Mouse (Mus musculus): ENCODE data around the gene Usp32. TPM values are rescaled to one million over a fixed set of nuclear protein-coding genes. Genes with fewer than 3 reads are reported as not detected.

The Usp32 gene
- polyA plus RNA-seq, 1 experiment from 2014 or later: 10.9 TPM

DNA sequence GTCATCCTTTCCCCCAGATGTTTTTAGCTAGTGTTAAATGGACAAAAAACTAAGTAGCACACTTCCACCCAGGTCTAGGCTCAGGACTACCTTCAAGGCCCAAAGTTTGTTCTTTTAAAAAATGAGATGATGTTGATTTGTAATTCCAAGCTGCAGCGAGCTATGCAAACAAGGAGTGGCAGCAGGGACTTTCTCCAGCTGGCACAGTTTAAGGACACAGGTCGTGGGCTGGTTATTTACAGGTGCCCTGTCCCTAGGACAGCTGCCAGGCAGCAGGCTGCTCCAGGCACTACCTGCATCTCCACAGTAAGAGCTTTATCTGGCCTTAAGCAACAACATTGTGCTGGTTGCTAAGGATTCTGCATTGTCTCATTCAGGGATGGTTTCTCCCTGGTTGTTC is 159.3 kb downstream of the Usp32 start:
- DNase-seq (ENCODE audit: low spot score): no peak
- Histone ChIP-seq H3K4me3 (ENCODE audit: low read depth, low read length) (no peak overlapping the region), H3K9me3 (ENCODE audit: control insufficient read depth, low read length) (no peaks in the 10 kb centered on the region), H3K4me1 (replicated peaks; ENCODE audit: control insufficient read depth, insufficient read depth, low read length) (no peaks in the 10 kb centered on the region), H3K27me3 (replicated peaks; ENCODE audit: control insufficient read depth, insufficient read depth, low read length) (no peaks in the 10 kb centered on the region), H3K9ac (ENCODE audit: low read depth, low read length) (no peak overlapping the region), H3K27ac (ENCODE audit: low read depth, low read length) (no peak overlapping the region), H3K4me2 (no peak overlapping the region), H3K36me3 (ENCODE audit: control insufficient read depth, insufficient read depth, low read length) (peaks cover 3% of the 10 kb centered on the region; the same call in 1 of the 2 replicates)
- ATAC-seq (replicated peaks; ENCODE audit: low FRiP score): no peak
- WGBS: 73% methylated on average over 2 of the region's 2 CpGs

DNA sequence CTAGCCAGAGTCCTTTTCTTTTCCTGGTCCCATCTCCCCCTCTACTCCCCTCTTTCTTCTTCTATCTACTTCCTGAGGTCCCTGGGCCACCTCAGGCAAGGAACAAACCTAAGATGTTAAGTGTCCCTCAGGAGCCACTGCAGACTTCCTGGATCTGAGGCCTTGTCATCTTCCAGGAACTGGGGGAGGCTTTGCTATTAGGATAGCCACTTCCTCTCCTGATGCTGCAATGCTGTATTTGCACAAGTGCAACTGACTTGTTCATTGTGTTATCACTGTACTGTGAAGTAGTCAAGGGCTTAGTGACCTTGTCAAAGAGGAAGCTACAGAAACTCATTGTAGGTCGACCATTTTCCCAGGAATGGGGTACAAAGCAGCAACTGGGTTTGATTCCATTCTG is 160.6 kb downstream of the Usp32 start:
- H3K36me3 ChIP-seq (ENCODE audit: control insufficient read depth, insufficient read depth, low read length): no peaks in the 10 kb centered on the region
- no peak overlapping the region for H3K9ac ChIP-seq (ENCODE audit: low read depth, low read length)
- H3K27me3 ChIP-seq (replicated peaks; ENCODE audit: control insufficient read depth, insufficient read depth, low read length): no peaks in the 10 kb centered on the region
- H3K9me3 ChIP-seq (ENCODE audit: control insufficient read depth, low read length): no peaks in the 10 kb centered on the region
- ATAC-seq (replicated peaks; ENCODE audit: low FRiP score) (no peak), DNase-seq (ENCODE audit: low spot score) (no peak)
- WGBS: 22% methylated on average over 1 of the region's 1 CpGs
- no peak overlapping the region for H3K4me3 ChIP-seq (ENCODE audit: low read depth, low read length)
- no peaks in the 10 kb centered on the region for H3K4me1 ChIP-seq (replicated peaks; ENCODE audit: control insufficient read depth, insufficient read depth, low read length)
- H3K27ac ChIP-seq (ENCODE audit: low read depth, low read length): no peak overlapping the region
- H3K4me2 ChIP-seq: no peak overlapping the region

DNA sequence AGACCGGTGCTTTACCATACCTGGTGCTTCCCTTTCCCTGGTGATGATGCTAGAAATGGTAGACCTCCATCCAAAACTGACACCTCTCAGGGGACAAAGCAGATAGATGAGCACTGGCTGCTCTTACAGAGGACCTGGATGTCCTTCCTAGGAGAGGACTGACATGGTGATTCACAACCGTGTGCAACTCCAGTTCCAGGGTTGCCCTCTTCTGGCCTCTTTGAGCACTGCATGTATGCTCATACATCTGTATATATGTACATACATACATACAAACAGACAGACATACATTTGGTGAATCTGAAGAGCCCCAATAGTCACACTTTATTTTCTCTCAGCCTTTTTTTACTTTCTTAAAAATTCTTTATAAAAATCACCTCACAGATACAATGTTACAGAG is 161.8 kb downstream of the Usp32 start:
- no peak overlapping the region for H3K27ac ChIP-seq (ENCODE audit: low read depth, low read length)
- DNase-seq (ENCODE audit: low spot score) (no peak), ATAC-seq (replicated peaks; ENCODE audit: low FRiP score) (no peak)
- H3K27me3 ChIP-seq (replicated peaks; ENCODE audit: control insufficient read depth, insufficient read depth, low read length): no peaks in the 10 kb centered on the region
- H3K4me2 ChIP-seq: no peak overlapping the region
- no peaks in the 10 kb centered on the region for H3K9me3 ChIP-seq (ENCODE audit: control insufficient read depth, low read length)
- no peaks in the 10 kb centered on the region for H3K36me3 ChIP-seq (ENCODE audit: control insufficient read depth, insufficient read depth, low read length)
- H3K9ac ChIP-seq (ENCODE audit: low read depth, low read length): no peak overlapping the region
- H3K4me3 ChIP-seq (ENCODE audit: low read depth, low read length): no peak overlapping the region
- H3K4me1 ChIP-seq (replicated peaks; ENCODE audit: control insufficient read depth, insufficient read depth, low read length): no peaks in the 10 kb centered on the region
- 52% methylated on average over 2 of the region's 2 CpGs for WGBS

DNA sequence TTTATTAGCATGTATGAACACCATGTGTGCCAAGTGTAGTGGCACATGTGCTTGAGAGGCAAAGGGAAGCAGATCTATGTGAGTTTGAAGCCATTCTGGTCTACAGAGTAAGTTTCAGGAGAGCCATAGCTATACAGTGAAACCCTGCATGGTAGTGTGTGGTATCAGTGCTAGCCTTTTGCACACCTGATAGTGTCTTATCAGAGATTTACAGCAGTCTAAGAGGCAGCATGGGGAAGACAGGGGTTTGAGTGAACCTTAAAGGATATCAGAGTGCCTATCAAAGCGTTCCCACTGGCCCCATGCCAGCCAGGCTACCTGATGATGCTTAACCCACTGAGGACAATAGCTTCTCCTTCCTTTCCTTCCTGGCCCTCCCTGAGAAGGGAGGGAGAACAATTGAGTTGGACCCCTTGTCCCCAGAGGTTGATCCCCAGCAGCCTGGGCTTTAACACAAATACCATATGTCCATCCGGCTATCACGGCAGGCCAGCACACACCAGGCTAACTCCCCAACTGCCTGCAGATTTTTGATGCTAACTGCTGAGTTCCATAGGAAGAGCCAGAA is 162.5 kb downstream of the Usp32 start:
- H3K4me2 ChIP-seq: no peak overlapping the region
- 80% methylated on average over 3 of the region's 3 CpGs for WGBS
- H3K4me1 ChIP-seq (replicated peaks; ENCODE audit: control insufficient read depth, insufficient read depth, low read length): no peaks in the 10 kb centered on the region
- H3K36me3 ChIP-seq (ENCODE audit: control insufficient read depth, insufficient read depth, low read length): no peaks in the 10 kb centered on the region
- H3K27ac ChIP-seq (ENCODE audit: low read depth, low read length): no peak overlapping the region
- H3K9ac ChIP-seq (ENCODE audit: low read depth, low read length): no peak overlapping the region
- no peaks in the 10 kb centered on the region for H3K9me3 ChIP-seq (ENCODE audit: control insufficient read depth, low read length)
- H3K4me3 ChIP-seq (ENCODE audit: low read depth, low read length): no peak overlapping the region
- no peaks in the 10 kb centered on the region for H3K27me3 ChIP-seq (replicated peaks; ENCODE audit: control insufficient read depth, insufficient read depth, low read length)
- DNase-seq (ENCODE audit: low spot score): no peak
- ATAC-seq (replicated peaks; ENCODE audit: low FRiP score): no peak

DNA sequence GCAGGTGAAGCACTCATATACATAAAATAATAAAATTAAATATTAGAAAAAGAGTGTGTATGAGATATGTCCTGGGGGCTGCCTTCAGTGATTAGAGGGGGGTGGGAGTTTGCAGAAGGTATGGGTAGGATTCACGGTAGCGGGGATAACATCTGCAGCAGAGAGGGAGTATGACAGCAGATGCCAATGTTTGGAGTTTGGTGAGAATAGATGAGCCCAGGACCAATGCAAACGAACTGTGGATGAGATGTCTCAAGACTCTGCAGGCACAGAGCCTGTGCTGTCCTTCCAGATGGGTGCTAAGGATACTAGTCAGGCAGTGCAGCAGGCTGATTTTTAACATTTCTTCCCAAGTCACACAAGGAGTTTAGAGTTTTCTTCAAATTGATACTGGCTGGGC is 163.3 kb downstream of the Usp32 start:
- Histone ChIP-seq H3K36me3 (ENCODE audit: control insufficient read depth, insufficient read depth, low read length) (no peaks in the 10 kb centered on the region), H3K4me2 (no peak overlapping the region), H3K4me1 (replicated peaks; ENCODE audit: control insufficient read depth, insufficient read depth, low read length) (no peaks in the 10 kb centered on the region), H3K27ac (ENCODE audit: low read depth, low read length) (no peak overlapping the region), H3K4me3 (ENCODE audit: low read depth, low read length) (no peak overlapping the region), H3K9ac (ENCODE audit: low read depth, low read length) (no peak overlapping the region), H3K27me3 (replicated peaks; ENCODE audit: control insufficient read depth, insufficient read depth, low read length) (no peaks in the 10 kb centered on the region), H3K9me3 (ENCODE audit: control insufficient read depth, low read length) (no peaks in the 10 kb centered on the region)
- DNase-seq (ENCODE audit: low spot score) (no peak), ATAC-seq (replicated peaks; ENCODE audit: low FRiP score) (no peak)
- WGBS: 81% methylated on average over 3 of the region's 3 CpGs

DNA sequence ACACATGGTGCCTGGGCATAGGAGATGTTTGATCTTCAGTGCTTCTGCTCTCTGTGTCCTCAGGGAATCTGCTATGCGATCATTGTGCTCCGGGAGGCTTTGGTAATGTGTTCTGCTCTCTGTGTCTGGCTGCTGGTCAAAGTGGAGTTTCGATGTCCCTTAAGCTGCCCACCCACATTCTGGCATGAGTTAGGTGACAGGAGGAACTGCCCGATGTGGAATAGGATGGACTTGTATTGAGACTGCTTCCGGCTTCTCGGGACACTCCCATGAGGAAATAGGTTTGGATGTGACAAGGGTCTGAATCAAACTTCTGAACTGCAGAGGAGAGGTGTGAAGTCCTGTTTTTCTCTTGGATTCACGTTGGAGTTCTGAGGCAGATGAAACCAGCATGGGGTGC is 165.4 kb downstream of the Usp32 start:
- H3K4me3 ChIP-seq (ENCODE audit: low read depth, low read length): no peak overlapping the region
- no peak overlapping the region for H3K9ac ChIP-seq (ENCODE audit: low read depth, low read length)
- H3K36me3 ChIP-seq (ENCODE audit: control insufficient read depth, insufficient read depth, low read length): no peaks in the 10 kb centered on the region
- no peak overlapping the region for H3K4me2 ChIP-seq
- H3K27me3 ChIP-seq (replicated peaks; ENCODE audit: control insufficient read depth, insufficient read depth, low read length): no peaks in the 10 kb centered on the region
- WGBS: 60% methylated on average over 7 of the region's 7 CpGs
- H3K27ac ChIP-seq (ENCODE audit: low read depth, low read length): no peak overlapping the region
- H3K4me1 ChIP-seq (replicated peaks; ENCODE audit: control insufficient read depth, insufficient read depth, low read length): no peaks in the 10 kb centered on the region
- DNase-seq (ENCODE audit: low spot score) (no peak), ATAC-seq (replicated peaks; ENCODE audit: low FRiP score) (no peak)
- no peaks in the 10 kb centered on the region for H3K9me3 ChIP-seq (ENCODE audit: control insufficient read depth, low read length)

DNA sequence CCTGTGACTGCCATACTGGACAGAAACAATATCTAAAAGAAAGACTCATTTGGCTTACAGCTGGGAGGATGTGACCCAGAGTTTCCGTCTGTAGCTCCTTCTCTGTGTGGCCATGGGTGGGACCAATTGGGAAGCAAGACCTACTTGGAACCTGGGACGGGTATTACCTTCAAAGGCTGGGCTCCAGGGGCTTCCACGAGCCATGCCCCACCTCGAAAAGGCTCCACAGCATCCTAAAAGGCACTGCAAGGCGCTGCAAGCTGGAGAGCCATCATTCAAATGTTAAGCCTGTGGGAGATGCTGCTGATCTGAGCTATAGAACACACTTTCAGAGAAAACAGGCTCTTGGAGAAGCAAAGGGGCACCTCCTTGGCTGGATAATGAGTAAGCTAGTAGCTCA is 166.3 kb downstream of the Usp32 start:
- Histone ChIP-seq H3K9ac (ENCODE audit: low read depth, low read length) (0 out of 2 replicates have a peak overlapping the region, but pooled peaks have one; percentile 7), H3K9me3 (ENCODE audit: control insufficient read depth, low read length) (no peaks in the 10 kb centered on the region), H3K27ac (ENCODE audit: low read depth, low read length) (no peak overlapping the region), H3K27me3 (replicated peaks; ENCODE audit: control insufficient read depth, insufficient read depth, low read length) (no peaks in the 10 kb centered on the region), H3K36me3 (ENCODE audit: control insufficient read depth, insufficient read depth, low read length) (no peaks in the 10 kb centered on the region), H3K4me3 (ENCODE audit: low read depth, low read length) (no peak overlapping the region), H3K4me1 (replicated peaks; ENCODE audit: control insufficient read depth, insufficient read depth, low read length) (no peaks in the 10 kb centered on the region), H3K4me2 (no peak overlapping the region)
- ATAC-seq (replicated peaks; ENCODE audit: low FRiP score): no peak
- 57% methylated on average over 5 of the region's 5 CpGs for WGBS
- DNase-seq (ENCODE audit: low spot score): no peak

DNA sequence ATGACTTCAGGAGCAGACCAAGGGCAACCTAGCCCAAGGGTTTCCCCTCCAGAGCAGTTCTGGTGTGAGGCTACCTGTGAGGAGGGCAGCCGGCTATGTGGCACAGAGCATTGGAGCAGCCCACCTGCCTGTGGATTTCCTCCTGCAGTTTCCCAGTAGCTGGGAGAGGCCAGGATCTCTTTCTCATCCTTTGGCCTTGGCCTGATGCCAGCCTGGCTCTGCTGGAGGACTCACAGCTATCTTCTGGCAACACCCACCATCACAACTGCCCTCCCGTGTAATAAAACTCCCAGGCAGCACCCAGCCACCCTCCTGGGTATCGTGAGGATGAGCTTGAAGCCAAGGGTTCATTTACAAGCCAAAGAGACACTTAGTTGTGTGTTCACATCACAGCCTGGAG is 167.9 kb downstream of the Usp32 start:
- Histone ChIP-seq H3K27ac (ENCODE audit: low read depth, low read length) (no peak overlapping the region), H3K36me3 (ENCODE audit: control insufficient read depth, insufficient read depth, low read length) (no peaks in the 10 kb centered on the region), H3K4me2 (no peak overlapping the region), H3K27me3 (replicated peaks; ENCODE audit: control insufficient read depth, insufficient read depth, low read length) (no peaks in the 10 kb centered on the region), H3K4me1 (replicated peaks; ENCODE audit: control insufficient read depth, insufficient read depth, low read length) (peaks cover 3% of the 10 kb centered on the region), H3K4me3 (ENCODE audit: low read depth, low read length) (no peak overlapping the region), H3K9me3 (ENCODE audit: control insufficient read depth, low read length) (no peaks in the 10 kb centered on the region), H3K9ac (ENCODE audit: low read depth, low read length) (no peak overlapping the region)
- WGBS: 71% methylated on average over 3 of the region's 3 CpGs
- ATAC-seq (replicated peaks; ENCODE audit: low FRiP score): no peak
- no peak for DNase-seq (ENCODE audit: low spot score)

DNA sequence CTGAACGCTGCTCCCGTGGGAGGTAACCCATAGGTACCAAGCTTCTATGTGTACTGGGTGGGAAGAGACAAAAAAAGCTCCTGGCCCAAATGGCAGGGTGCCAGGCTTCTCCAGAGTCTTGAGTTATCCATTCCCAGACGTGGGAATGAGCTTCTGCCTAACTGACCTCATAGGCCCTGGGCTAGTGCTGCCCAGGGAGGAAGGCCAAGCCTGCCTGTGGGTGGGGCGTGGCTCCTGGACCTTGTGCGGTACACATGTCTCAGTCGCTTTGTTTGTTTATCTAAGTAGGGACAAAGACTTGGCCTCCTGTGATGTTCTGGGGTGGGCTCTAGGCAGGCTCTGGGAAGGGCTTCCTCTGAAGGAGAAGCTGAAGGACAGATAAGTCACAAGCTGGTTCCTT is 171.2 kb downstream of the Usp32 start:
- no peaks in the 10 kb centered on the region for H3K27me3 ChIP-seq (replicated peaks; ENCODE audit: control insufficient read depth, insufficient read depth, low read length)
- WGBS: 47% methylated on average over 6 of the region's 6 CpGs
- DNase-seq (ENCODE audit: low spot score): no peak

More for the DNA sequence above, 171.2 kb downstream of the Usp32 start:
- ATAC-seq (replicated peaks; ENCODE audit: low FRiP score): no peak
- no peaks in the 10 kb centered on the region for H3K9me3 ChIP-seq (ENCODE audit: control insufficient read depth, low read length)
- no peak overlapping the region for H3K27ac ChIP-seq (ENCODE audit: low read depth, low read length)
- H3K4me2 ChIP-seq: no peak overlapping the region
- no peak overlapping the region for H3K9ac ChIP-seq (ENCODE audit: low read depth, low read length)
- H3K36me3 ChIP-seq (ENCODE audit: control insufficient read depth, insufficient read depth, low read length): no peaks in the 10 kb centered on the region
- H3K4me3 ChIP-seq (ENCODE audit: low read depth, low read length): no peak overlapping the region
- peaks cover 6% of the 10 kb centered on the region for H3K4me1 ChIP-seq (replicated peaks; ENCODE audit: control insufficient read depth, insufficient read depth, low read length)
